Mouse (Mus musculus): ENCODE data around the gene Sgpp2.

Gene Sgpp2

GRCm38 (mm10) chr1:78448091-78448490 lies 137.9 kb downstream of the Sgpp2 start:
- DNase-seq (ENCODE audit: low spot score in 2 of 2) = no peak

GRCm38 (mm10) chr1:78451070-78451854 lies 141.1 kb downstream of the Sgpp2 start:
- no peak for DNase-seq (ENCODE audit: low spot score in 2 of 2)

DNA sequence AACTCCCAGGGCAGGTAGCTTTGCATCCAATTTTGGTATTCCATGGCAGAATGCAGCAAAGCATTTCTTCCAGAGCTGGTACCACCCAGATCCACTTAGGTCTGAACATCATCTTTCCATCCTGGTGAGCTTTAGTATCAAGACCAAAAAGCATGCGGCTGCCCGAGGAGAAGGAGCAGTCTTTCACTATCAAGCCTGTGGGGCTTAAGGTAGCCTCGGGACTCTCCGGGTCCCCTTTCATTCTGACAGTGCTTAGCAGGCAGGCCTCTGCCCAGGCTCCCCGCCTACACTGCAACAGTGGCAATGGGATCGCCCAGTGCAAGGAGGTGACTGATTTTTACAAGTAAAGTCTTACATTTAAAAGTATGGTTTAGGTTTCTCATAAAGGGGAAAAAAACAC lies 142.4 kb downstream of the Sgpp2 start:
- no peak for DNase-seq (ENCODE audit: low spot score in 2 of 2)

DNA sequence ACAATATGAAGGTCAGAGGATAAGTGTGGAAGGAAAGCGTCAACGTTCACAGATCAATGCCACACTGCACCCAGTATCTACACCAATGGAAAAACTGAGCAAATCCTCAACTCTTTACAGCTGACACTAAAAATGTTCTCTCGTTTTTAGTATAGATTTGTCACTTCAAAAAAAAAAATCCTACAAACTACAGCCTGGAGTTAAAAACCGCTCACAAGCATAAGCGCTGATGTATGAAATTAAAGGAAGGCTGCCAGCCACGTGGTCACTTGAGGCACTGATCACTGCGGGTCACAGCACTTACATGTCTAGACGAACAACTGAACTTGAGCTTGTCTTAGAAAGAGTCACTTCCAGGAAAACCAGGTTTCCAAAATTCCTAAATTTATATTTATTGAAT lies 143.7 kb downstream of the Sgpp2 start:
- no peak for DNase-seq (ENCODE audit: low spot score in 2 of 2)

DNA sequence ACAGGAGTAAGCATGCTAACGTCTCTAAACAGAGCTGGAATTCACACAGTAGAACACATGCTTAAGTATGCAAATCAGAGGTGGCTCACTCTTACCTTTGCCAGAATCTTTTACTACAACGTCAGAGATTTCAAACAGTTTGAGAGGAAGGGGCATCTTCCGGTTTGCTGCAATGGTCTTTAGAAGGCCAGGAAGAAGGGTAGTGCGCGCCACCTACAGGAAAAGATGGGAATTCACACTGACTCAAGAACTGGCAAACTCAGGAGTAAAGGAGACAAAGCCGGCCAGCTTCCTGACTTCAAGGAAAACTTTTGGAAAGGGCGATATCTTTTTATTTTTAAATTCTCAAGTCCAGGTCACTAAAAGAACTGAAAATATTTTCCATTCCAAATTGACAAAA lies 144.5 kb downstream of the Sgpp2 start:
- no peak for DNase-seq (ENCODE audit: low spot score in 2 of 2)
